In the genomic region with DNA sequence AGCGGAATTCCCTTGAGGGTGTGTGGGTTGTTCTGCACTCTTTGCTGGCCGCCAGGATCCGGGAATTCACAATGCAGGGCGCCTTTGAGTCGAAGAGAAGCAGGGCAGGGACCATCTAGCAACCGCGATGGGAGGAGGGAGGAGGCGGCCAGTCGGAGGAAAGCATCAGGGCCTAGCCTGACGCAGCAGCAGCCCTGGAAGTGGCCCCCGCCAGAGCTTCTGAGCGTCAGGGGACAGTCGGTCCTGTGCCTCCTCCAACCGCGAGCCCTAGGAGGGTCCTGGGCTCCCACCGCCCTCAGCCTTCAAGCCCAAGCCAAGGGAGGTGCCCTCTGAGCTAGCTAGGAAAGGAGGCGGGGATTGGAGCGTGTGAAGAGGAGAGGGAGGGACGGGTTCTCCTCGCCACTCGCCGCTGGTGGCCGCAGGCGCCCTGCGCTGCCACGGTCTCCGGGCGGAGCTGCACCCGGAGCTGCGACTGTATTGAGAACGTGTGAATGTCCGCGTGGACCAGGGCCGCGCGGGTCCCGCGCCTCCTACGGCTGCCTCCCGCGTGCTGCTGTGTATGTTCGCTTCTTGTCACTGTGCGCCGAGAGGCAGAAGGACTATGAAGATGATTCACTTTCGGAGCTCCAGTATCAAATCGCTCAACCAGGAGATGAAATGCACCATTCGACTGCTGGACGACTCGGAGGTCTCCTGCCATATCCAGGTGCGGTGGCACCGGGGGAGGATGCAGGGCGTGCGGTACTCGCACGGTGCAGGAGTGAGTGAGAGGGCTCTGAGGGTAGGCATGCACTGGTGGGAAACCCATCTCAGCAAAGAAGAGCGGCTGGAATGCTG, we compare ENCODE assay signal across 8 mouse cellular contexts. TPM values are rescaled to one million over a fixed set of nuclear protein-coding genes. Genes with fewer than 3 reads are reported as not detected.
DNase-seq lines count a peak whose midpoint lies in the region; ATAC-seq and TF ChIP-seq lines count a peak whose summit lies in the region.

A gene (plus strand): TSS at position 232 of the 837 bp plus-strand sequence.

- peaks cover 9% of the 10 kb centered on the region for H3K27me3 ChIP-seq in forebrain, embryonic 12.5 days
- H3K27me3 ChIP-seq in heart, postnatal 0 days (ENCODE audit: control insufficient read depth, insufficient read depth, low read length): peaks cover 11% of the 10 kb centered on the region; the same call in 1 of the 2 replicates
- peaks cover 13% of the 10 kb centered on the region; the same call in 1 of the 2 replicates for H3K27me3 ChIP-seq in liver, postnatal 0 days (ENCODE audit: insufficient read depth, low read length)

- H3K27ac ChIP-seq in forebrain, embryonic 12.5 days: peak within 1 kb of the TSS; percentile 68
- no peak within 1 kb of the TSS for H3K27ac ChIP-seq in heart, postnatal 0 days (ENCODE audit: low read depth)
- H3K27ac ChIP-seq in liver, postnatal 0 days (ENCODE audit: low read depth): no peak within 1 kb of the TSS

- WGBS in forebrain, embryonic 12.5 days: under 1% methylated on average over 55 of the region's 56 CpGs
- WGBS in heart, postnatal 0 days: under 1% methylated on average over 54 of the region's 56 CpGs
- 2% methylated on average over 51 of the region's 56 CpGs for WGBS in liver, postnatal 0 days (ENCODE audit: insufficient replicate concordance)

- TF ChIP-seq EP300 in heart, postnatal 0 days (IDR thresholded peaks at IDR 0.05; ENCODE audit: low read depth): no peak
- TF ChIP-seq EP300 in liver, postnatal 0 days (IDR thresholded peaks at IDR 0.05; ENCODE audit: low read depth): no peak

- H3K9me3 ChIP-seq in forebrain, embryonic 12.5 days: no peaks in the 10 kb centered on the region
- no peaks in the 10 kb centered on the region for H3K9me3 ChIP-seq in heart, postnatal 0 days (replicated peaks; ENCODE audit: control insufficient read depth, low read length)
- no peaks in the 10 kb centered on the region for H3K9me3 ChIP-seq in liver, postnatal 0 days (ENCODE audit: low read length)

- peak within 1 kb of the TSS; percentile 85 for H3K4me2 ChIP-seq in forebrain, embryonic 12.5 days
- peak within 1 kb of the TSS; percentile 91 for H3K4me2 ChIP-seq in heart, postnatal 0 days (ENCODE audit: low read depth, low read length)
- H3K4me2 ChIP-seq in liver, postnatal 0 days (ENCODE audit: low read depth, low read length): peak within 1 kb of the TSS; percentile 54

- DNase-seq in Muller cell, postnatal 12 days (ENCODE audit: inconsistent ontology term): peak; percentile 89
- DNase-seq in c-Kit-positive CD71-negative TER-119-negative erythroid progenitor cells, embryonic 14.5 days (ENCODE audit: low read depth): peak; percentile 2
- peak; percentile 16 for DNase-seq in heart, postnatal 0 days (ENCODE audit: low spot score)
- peak; percentile 46 to 64 for DNase-seq in layer of hippocampus, adult 8-10 months (ENCODE audit: low spot score in 2 of 2)
- peak; percentile 17 for DNase-seq in liver, postnatal 0 days
- DNase-seq in right cerebral cortex, postnatal 36 days (ENCODE audit: low spot score in 2 of 2): peak; percentile 55 to 59
- DNase-seq in MN1 (ENCODE audit: low spot score): no peak

- H3K4me1 ChIP-seq in forebrain, embryonic 12.5 days: peaks cover 10% of the 10 kb centered on the region
- no peaks in the 10 kb centered on the region; the same call in 1 of the 2 replicates for H3K4me1 ChIP-seq in heart, postnatal 0 days (ENCODE audit: control insufficient read depth, insufficient read depth)
- H3K4me1 ChIP-seq in liver, postnatal 0 days (ENCODE audit: insufficient read depth): no peaks in the 10 kb centered on the region

- peak within 1 kb of the TSS; percentile 54 for H3K4me3 ChIP-seq in forebrain, embryonic 12.5 days (replicated peaks)
- H3K4me3 ChIP-seq in heart, postnatal 0 days (ENCODE audit: low read depth, low read length): peak within 1 kb of the TSS; percentile 54
- peak within 1 kb of the TSS; percentile 22 for H3K4me3 ChIP-seq in liver, postnatal 0 days (ENCODE audit: low read depth, low read length)

- no peak for TF ChIP-seq CTCF in heart, postnatal 0 days (IDR thresholded peaks at IDR 0.05; ENCODE audit: low read depth)
- TF ChIP-seq CTCF in liver, postnatal 0 days (IDR thresholded peaks at IDR 0.05; ENCODE audit: low read depth): no peak

- peak; percentile 96 for ATAC-seq in forebrain, embryonic 12.5 days (ENCODE audit: low FRiP score)
- ATAC-seq in heart, postnatal 0 days (ENCODE audit: insufficient read depth, low read depth): peak; percentile 78
- ATAC-seq in liver, postnatal 0 days: no peak

- no peaks in the 10 kb centered on the region for H3K36me3 ChIP-seq in forebrain, embryonic 12.5 days (replicated peaks)
- H3K36me3 ChIP-seq in heart, postnatal 0 days (replicated peaks; ENCODE audit: control insufficient read depth, insufficient read depth, low read length): no peaks in the 10 kb centered on the region
- no peaks in the 10 kb centered on the region for H3K36me3 ChIP-seq in liver, postnatal 0 days (replicated peaks; ENCODE audit: insufficient read depth, low read length)

- peak within 1 kb of the TSS; percentile 72 for H3K9ac ChIP-seq in forebrain, embryonic 12.5 days
- H3K9ac ChIP-seq in heart, postnatal 0 days (replicated peaks; ENCODE audit: low read depth, low read length): 0 out of 2 replicates have a peak within 1 kb of the TSS, but pooled peaks have one; percentile 35
- H3K9ac ChIP-seq in liver, postnatal 0 days (replicated peaks): no peak within 1 kb of the TSS

RNA-seq across cellular contexts. Expression of the gene that starts here (rescaled TPM):
- polyA plus RNA-seq in forebrain, embryonic 12.5 days (2016; fragmentation: Nextera tagmentation; extraction: Ambion mirVana): 5.0 and 5.9 TPM in 2 replicates
- total RNA-seq in heart, postnatal 0 days (2014; rRNA removed; ENCODE audit: low replicate concordance): 0.04 TPM in 1 of 2 replicates, not detected in the other
- 0.12 and 0.16 TPM in 2 replicates for polyA plus RNA-seq in heart, postnatal 0 days (2015; fragmentation: Nextera tagmentation; extraction: Ambion mirVana)
- 1 to 10 TPM; 3.4 to 4.3 (median 3.7) TPM for total RNA-seq in layer of hippocampus, adult 8-10 months (2022)
- 0.08 TPM in 2 replicates for polyA plus RNA-seq in liver, postnatal 0 days (2015; fragmentation: Nextera tagmentation; extraction: Ambion mirVana)

Comparison
In these comparisons a context has a peak if more than half of its experiments do, and no peak if none do; other contexts are left out.
1. Peak in DNase-seq, ATAC-seq, H3K4me3 ChIP-seq, H3K9ac ChIP-seq and H3K4me2 ChIP-seq in heart, postnatal 0 days; RNA of the gene not detected or under 1 TPM.
2. Peak in DNase-seq, H3K4me3 ChIP-seq and H3K4me2 ChIP-seq in liver, postnatal 0 days; RNA of the gene not detected or under 1 TPM.